Mouse (Mus musculus) ES-Bruce4 (cell line): ENCODE measurements around the gene Hoxc12.

Experiments
- CTCF ChIP-seq: IDR thresholded peaks from one replicate; pipeline ENCODE4 v1.8.1; 2011; ENCODE audit warnings: low read depth, low read length
- EP300 ChIP-seq: IDR thresholded peaks from 2 replicates; pipeline ENCODE4 v1.6.1; 2011; ENCODE audit warnings: low read depth, low read length; ENCODE audit not compliant: insufficient read depth
- POLR2A ChIP-seq: IDR thresholded peaks from one replicate; pipeline ENCODE4 v1.8.1; 2011; ENCODE audit warnings: low read length; ENCODE audit not compliant: insufficient read depth

DNA sequence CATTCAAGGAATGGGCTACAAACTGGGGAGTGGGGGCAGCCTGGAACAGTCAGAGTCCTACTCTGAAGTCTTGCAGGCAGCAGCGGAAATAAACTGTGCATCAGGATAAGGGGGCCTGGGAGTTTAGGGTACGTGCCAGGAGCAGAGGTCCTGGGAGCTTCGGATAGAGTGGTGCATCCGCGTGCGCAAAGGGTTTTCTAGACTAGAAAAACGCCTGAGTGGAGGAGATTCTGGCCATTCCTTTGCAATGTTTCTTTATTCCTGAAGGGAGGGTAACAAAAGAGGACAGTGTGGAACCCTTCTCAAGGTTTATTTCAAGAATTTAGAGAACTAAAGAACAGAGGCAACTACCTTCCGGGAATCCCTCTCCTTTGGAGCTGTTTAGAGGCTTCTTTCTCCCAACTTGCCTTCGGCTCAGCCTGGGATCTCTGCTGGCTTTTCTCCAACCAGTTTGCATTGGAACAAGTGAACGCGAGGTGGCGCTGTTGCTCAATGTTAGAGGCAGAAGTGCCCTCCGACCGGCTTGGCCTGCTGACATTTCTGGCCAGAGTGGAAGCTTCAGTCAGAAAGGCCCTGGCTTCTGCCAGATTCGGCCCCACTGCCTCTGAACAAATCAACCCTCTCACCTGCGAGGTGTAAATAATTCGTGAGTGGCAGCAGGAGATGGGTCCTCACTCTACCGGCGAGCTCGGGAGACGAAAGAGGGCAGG is 50.7 kb downstream of the Hoxc12 start:
- TF ChIP-seq POLR2A (no peak), EP300 (no peak), CTCF (peak; percentile 95)
